Mouse (Mus musculus): Measurements from ENCODE around the gene Zfp668. TPM values are rescaled to one million over a fixed set of nuclear protein-coding genes. Genes with fewer than 3 reads are reported as not detected.
"Not testable (repeated sequence)": the region's sequence is repeated elsewhere in the genome, so short reads cannot be mapped to it uniquely, and the experiment has no call there.

The Zfp668 gene
- total and polyA plus RNA-seq, 3 experiments: 2.2 to 4.1 (median 3.4) TPM

DNA sequence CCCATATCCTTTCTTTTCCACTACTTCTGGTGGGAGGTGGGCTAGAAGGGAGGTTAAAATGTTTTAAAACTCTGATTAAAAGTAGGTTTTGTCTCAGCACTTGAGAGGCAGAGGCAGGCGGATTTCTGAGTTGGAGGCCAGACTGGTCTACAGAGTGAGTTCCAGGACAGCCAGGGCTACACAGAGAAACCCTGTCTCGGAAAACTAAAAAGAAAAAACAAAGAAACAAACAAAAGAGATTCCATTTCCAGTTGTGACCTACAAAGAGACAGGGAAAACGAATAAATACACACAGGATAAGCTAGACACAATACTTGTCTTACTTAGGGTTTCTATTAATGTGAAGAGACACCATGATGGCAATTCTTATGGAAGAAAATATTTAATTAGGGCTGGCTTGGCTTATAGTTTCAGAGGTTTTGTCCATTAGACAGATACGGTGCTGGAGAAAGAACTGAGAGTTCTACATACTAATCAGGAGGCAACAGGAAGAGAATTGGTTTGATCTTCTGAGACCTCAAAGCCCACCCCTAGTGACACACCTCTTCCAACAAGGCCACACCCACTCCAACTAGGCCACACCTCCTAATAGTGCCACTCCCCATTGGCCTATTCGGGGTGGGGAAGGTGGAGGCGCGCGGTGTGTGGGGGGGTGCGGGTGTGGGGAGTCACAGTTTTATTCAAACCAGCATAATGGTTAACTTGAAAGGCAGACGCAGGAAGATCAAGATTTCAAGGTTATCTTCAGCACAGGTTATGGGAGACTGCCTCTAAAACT is 21.7 kb upstream of the Zfp668 start:
- Histone ChIP-seq H3K4me1 (ENCODE audit: control insufficient read depth, insufficient read depth, low read length) (peaks cover 2% of the 10 kb centered on the region), H3K27me3 (ENCODE audit: control insufficient read depth, insufficient read depth, low read length) (no peaks in the 10 kb centered on the region), H3K9ac (ENCODE audit: low read depth, low read length) (no peak overlapping the region), H3K36me3 (ENCODE audit: control insufficient read depth, insufficient read depth, low read length) (no peaks in the 10 kb centered on the region), H3K79me2 (replicated peaks; ENCODE audit: control insufficient read depth, insufficient read depth, low read length) (no peaks in the 10 kb centered on the region), H3K27ac (no peak overlapping the region), H3K4me3 (no peak overlapping the region)
- WGBS: 40% methylated on average over 10 of the region's 10 CpGs
- intact Hi-C loops (cut with DNase I): no loop called here
- DNase-seq: no peak
- TF ChIP-seq EP300 (IDR thresholded peaks at IDR 0.05; ENCODE audit: insufficient read depth, low read depth, low read length): no peak
- TF ChIP-seq POLR2A (IDR thresholded peaks at IDR 0.05; ENCODE audit: insufficient read depth, low read depth, low read length): no peak
- TF ChIP-seq CTCF (IDR thresholded peaks at IDR 0.05): no peak

- Histone ChIP-seq H3K27ac (no peak overlapping the region), H3K4me1 (ENCODE audit: control insufficient read depth, insufficient read depth, low read length) (peaks cover 2% of the 10 kb centered on the region), H3K27me3 (ENCODE audit: control insufficient read depth, insufficient read depth, low read length) (no peaks in the 10 kb centered on the region), H3K79me2 (replicated peaks; ENCODE audit: control insufficient read depth, insufficient read depth, low read length) (no peaks in the 10 kb centered on the region), H3K9ac (ENCODE audit: low read depth, low read length) (no peak overlapping the region), H3K4me3 (no peak overlapping the region), H3K36me3 (ENCODE audit: control insufficient read depth, insufficient read depth, low read length) (no peaks in the 10 kb centered on the region)
- intact Hi-C loops (cut with DNase I): no loop called here
- DNase-seq: no peak
- WGBS: 86% methylated on average over 7 of the region's 7 CpGs
- TF ChIP-seq POLR2A (IDR thresholded peaks at IDR 0.05; ENCODE audit: insufficient read depth, low read depth, low read length) (no peak), CTCF (IDR thresholded peaks at IDR 0.05) (no peak), EP300 (IDR thresholded peaks at IDR 0.05; ENCODE audit: insufficient read depth, low read depth, low read length) (no peak)
Observed at GRCm38 (mm10) chr7:127897542-127897941, 20.9 kb upstream of the Zfp668 start.

DNA sequence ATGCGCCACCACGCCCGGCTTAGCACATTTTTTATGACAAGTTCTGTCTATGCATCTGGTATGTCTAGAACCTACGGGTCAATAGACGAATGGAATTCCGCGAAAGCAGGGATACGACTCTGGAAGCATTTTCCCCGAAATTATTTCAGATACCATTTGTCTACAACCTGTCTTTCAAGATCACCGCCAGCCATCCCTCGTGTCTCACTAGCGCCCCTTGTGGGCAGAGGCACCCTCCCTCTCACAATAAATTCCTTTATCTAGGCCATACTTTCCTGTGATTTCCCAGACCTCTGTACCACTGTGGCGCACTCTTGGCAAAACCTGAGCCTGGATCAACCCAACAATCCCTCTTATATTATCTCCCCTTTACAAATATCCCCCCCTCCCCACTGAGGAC is 19.8 kb upstream of the Zfp668 start:
- H3K27ac ChIP-seq: no peak overlapping the region
- H3K9ac ChIP-seq (ENCODE audit: low read depth, low read length): no peak overlapping the region
- WGBS: 60% methylated on average over 13 of the region's 13 CpGs
- intact Hi-C loops (cut with DNase I): no loop called here
- peak; percentile 46 to 67 for DNase-seq
- no peaks in the 10 kb centered on the region for H3K27me3 ChIP-seq (ENCODE audit: control insufficient read depth, insufficient read depth, low read length)
- TF ChIP-seq CTCF (IDR thresholded peaks at IDR 0.05): peak; percentile 83
- no peak for TF ChIP-seq EP300 (IDR thresholded peaks at IDR 0.05; ENCODE audit: insufficient read depth, low read depth, low read length)
- TF ChIP-seq POLR2A (IDR thresholded peaks at IDR 0.05; ENCODE audit: insufficient read depth, low read depth, low read length): no peak
- no peaks in the 10 kb centered on the region for H3K36me3 ChIP-seq (ENCODE audit: control insufficient read depth, insufficient read depth, low read length)
- H3K4me1 ChIP-seq (ENCODE audit: control insufficient read depth, insufficient read depth, low read length): peaks cover 2% of the 10 kb centered on the region
- H3K79me2 ChIP-seq (replicated peaks; ENCODE audit: control insufficient read depth, insufficient read depth, low read length): no peaks in the 10 kb centered on the region
- no peak overlapping the region for H3K4me3 ChIP-seq

DNA sequence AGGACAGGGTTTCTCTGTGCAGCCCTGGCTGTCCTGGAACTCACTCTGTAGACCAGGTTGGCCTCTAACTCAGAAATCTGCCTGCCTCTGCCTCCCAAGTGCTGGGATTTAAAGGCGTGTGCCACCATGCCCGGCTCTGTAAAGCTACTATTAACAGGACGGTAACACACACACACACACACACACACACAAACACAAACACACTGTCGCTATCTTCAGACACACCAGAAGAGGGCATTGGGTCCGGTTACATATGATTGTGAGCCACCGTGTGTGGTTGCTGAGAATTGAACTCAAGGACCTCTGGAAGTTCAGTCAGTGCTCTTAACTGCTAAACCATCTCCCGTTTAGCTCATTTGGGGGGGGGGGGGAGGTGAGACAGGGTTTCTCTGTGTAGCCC is 19.3 kb upstream of the Zfp668 start:
- Histone ChIP-seq H3K27ac (peak overlapping the region; percentile 75), H3K4me3 (peak overlapping the region; percentile 72)
- H3K27me3 ChIP-seq (ENCODE audit: control insufficient read depth, insufficient read depth, low read length); intact Hi-C loops (cut with DNase I); H3K79me2 ChIP-seq (replicated peaks; ENCODE audit: control insufficient read depth, insufficient read depth, low read length); H3K36me3 ChIP-seq (ENCODE audit: control insufficient read depth, insufficient read depth, low read length); H3K4me1 ChIP-seq (ENCODE audit: control insufficient read depth, insufficient read depth, low read length); DNase-seq; H3K9ac ChIP-seq (ENCODE audit: low read depth, low read length): not testable (repeated sequence)
- WGBS: 71% methylated on average over 7 of the region's 7 CpGs

DNA sequence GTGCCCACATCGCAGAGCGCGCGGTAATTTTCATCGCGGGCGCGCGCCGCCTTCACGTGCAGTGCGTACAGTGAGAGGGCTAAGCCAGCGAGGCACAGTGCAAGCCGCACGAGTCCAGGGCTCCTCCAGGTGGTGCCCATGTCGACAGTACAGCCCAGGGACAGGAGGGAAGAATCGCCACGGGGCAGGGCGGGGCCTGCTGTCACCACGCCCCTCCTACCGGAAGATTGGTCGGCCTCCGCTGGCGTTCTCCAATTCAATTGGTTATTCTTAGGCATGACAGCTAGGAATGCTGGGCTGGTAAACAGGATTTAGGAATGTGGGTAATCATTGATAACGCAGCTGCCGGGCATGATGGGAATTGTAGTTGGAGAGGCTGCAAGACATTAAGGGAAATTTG is 18.8 kb upstream of the Zfp668 start, which contains the start of the genes Gm21974 and Vkorc1:
Gene Gm21974, minus strand, starts transcription at position 13 of the 400 bp plus-strand sequence.
Gene Vkorc1, minus strand, starts transcription at position 176 of the 400 bp plus-strand sequence.
- under 1% methylated on average over 26 of the region's 26 CpGs for WGBS
- DNase-seq: peak; percentile 95 to 97
- no peaks in the 10 kb centered on the region for H3K79me2 ChIP-seq (replicated peaks; ENCODE audit: control insufficient read depth, insufficient read depth, low read length)
- peak within 1 kb of the TSS; percentile 75 for H3K27ac ChIP-seq
- intact Hi-C loops (cut with DNase I): no loop called here
- peak within 1 kb of the TSS; percentile 59 for H3K9ac ChIP-seq (ENCODE audit: low read depth, low read length)
- H3K4me3 ChIP-seq: peak within 1 kb of the TSS; percentile 72
- H3K36me3 ChIP-seq (ENCODE audit: control insufficient read depth, insufficient read depth, low read length): no peaks in the 10 kb centered on the region
- no peaks in the 10 kb centered on the region for H3K27me3 ChIP-seq (ENCODE audit: control insufficient read depth, insufficient read depth, low read length)
- peaks cover 2% of the 10 kb centered on the region for H3K4me1 ChIP-seq (ENCODE audit: control insufficient read depth, insufficient read depth, low read length)
- TF ChIP-seq CTCF (IDR thresholded peaks at IDR 0.05) (peak; percentile 61), POLR2A (IDR thresholded peaks at IDR 0.05; ENCODE audit: insufficient read depth, low read depth, low read length) (peak; percentile 82), EP300 (IDR thresholded peaks at IDR 0.05; ENCODE audit: insufficient read depth, low read depth, low read length) (peak; percentile 81)

GRCm38 (mm10) chr7:127894480-127894879 is 17.9 kb upstream of the Zfp668 start:
- WGBS: 72% methylated on average over 5 of the region's 5 CpGs
- Histone ChIP-seq H3K4me3 (peak overlapping the region; percentile 72; the same call in 1 of the 2 replicates), H3K36me3 (ENCODE audit: control insufficient read depth, insufficient read depth, low read length) (no peaks in the 10 kb centered on the region), H3K27me3 (ENCODE audit: control insufficient read depth, insufficient read depth, low read length) (no peaks in the 10 kb centered on the region), H3K27ac (no peak overlapping the region; the same call in 1 of the 2 replicates), H3K4me1 (ENCODE audit: control insufficient read depth, insufficient read depth, low read length) (peaks cover 2% of the 10 kb centered on the region), H3K9ac (ENCODE audit: low read depth, low read length) (no peak overlapping the region), H3K79me2 (replicated peaks; ENCODE audit: control insufficient read depth, insufficient read depth, low read length) (no peaks in the 10 kb centered on the region)
- intact Hi-C loops (cut with DNase I): no loop called here
- TF ChIP-seq POLR2A (IDR thresholded peaks at IDR 0.05; ENCODE audit: insufficient read depth, low read depth, low read length) (no peak), CTCF (IDR thresholded peaks at IDR 0.05) (no peak), EP300 (IDR thresholded peaks at IDR 0.05; ENCODE audit: insufficient read depth, low read depth, low read length) (no peak)
- DNase-seq: no peak

Measured in heart, adult 2 months (tissue).